Mouse (Mus musculus) cerebellum, adult 2 months (tissue): Measurements from ENCODE around the gene Polr3h.

Experiments used
- CTCF ChIP-seq: fragments of 200-500 bp; IDR thresholded peaks from 2 replicates; pipeline ENCODE4 v1.5.1; 2011; ENCODE audit warnings: low read depth, mild to moderate bottlenecking, control low read depth, low read length, moderate library complexity, borderline replicate concordance; ENCODE audit not compliant: insufficient read depth
- POLR2A ChIP-seq: fragments of 200-500 bp; IDR thresholded peaks from 2 replicates; pipeline ENCODE4 v1.6.1; 2011; ENCODE audit warnings: low read length, control low read depth, borderline replicate concordance; ENCODE audit not compliant: insufficient read depth

DNA sequence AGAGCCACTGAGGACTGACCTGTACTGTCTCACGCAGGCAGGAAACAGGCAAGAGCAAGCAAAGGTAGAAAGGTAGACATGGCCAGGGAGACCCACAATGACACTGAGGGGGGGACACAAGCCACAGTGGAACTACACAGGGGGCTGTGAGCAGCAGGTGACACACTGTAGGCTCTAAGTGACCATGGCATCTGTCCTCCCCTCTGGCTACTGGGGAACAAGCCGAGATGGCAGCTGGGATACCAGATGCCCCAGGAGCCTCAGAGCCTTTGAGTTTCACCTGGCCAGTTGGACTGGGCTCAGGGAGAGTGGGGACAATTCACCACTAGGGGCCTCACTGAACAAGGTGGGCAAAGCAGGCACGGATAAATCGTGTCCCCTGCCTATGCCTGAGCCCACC lies 26.3 kb upstream of the Polr3h start:
- TF ChIP-seq CTCF: no peak
- TF ChIP-seq POLR2A: no peak
